Mouse (Mus musculus): ENCODE results near the gene Gm49387. TPM values are rescaled to one million over a fixed set of nuclear protein-coding genes. Genes with fewer than 3 reads are reported as not detected.

Gene Gm49387
- total RNA-seq, 2 experiments from 2014 or later: 4.6 to 7.4 TPM

- DNase-seq: peak; percentile 64
Observed at GRCm38 (mm10) chr14:31662555-31663211, 22.0 kb upstream of the Gm49387 start.

- DNase-seq: peak; percentile 89
Observed at GRCm38 (mm10) chr14:31661671-31662554, 21.2 kb upstream of the Gm49387 start.

- DNase-seq: no peak
Observed at GRCm38 (mm10) chr14:31660312-31661093, 19.8 kb upstream of the Gm49387 start.

- peak; percentile 69 for DNase-seq
Observed at GRCm38 (mm10) chr14:31659501-31660181, 19.0 kb upstream of the Gm49387 start.

GRCm38 (mm10) chr14:31658126-31658680 is 17.5 kb upstream of the Gm49387 start:
- no peak for DNase-seq

GRCm38 (mm10) chr14:31656857-31657645 is 16.4 kb upstream of the Gm49387 start:
- peak; percentile 83 for DNase-seq

GRCm38 (mm10) chr14:31656386-31656785 is 15.7 kb upstream of the Gm49387 start:
- DNase-seq: no peak

- DNase-seq: no peak
Observed at GRCm38 (mm10) chr14:31655406-31655805, 14.7 kb upstream of the Gm49387 start.

GRCm38 (mm10) chr14:31654816-31655215 is 14.1 kb upstream of the Gm49387 start:
- no peak for DNase-seq

GRCm38 (mm10) chr14:31653101-31653875 is 12.6 kb upstream of the Gm49387 start:
- no peak for DNase-seq

- no peak for DNase-seq
Observed at GRCm38 (mm10) chr14:31652624-31653023, 11.9 kb upstream of the Gm49387 start.

- DNase-seq: no peak
Observed at GRCm38 (mm10) chr14:31652106-31652505, 11.4 kb upstream of the Gm49387 start.

- DNase-seq: no peak
Observed at GRCm38 (mm10) chr14:31651206-31651605, 10.5 kb upstream of the Gm49387 start.

- no peak for DNase-seq
Observed at GRCm38 (mm10) chr14:31650347-31650746, 9.7 kb upstream of the Gm49387 start.

GRCm38 (mm10) chr14:31647991-31648390 is 7.3 kb upstream of the Gm49387 start:
- no peak for DNase-seq

GRCm38 (mm10) chr14:31645920-31646319 is 5.2 kb upstream of the Gm49387 start:
- DNase-seq: no peak

GRCm38 (mm10) chr14:31644931-31645547 is 4.4 kb upstream of the Gm49387 start:
- DNase-seq: no peak

- DNase-seq: peak; percentile 86
Observed at GRCm38 (mm10) chr14:31644183-31644830, 3.6 kb upstream of the Gm49387 start.

All from adrenal gland, postnatal 10 days (tissue).